Mouse (Mus musculus) C2C12 (cell line): Measurements from ENCODE around the gene Acot1.

Experiments used
- CTCF ChIP-seq: IDR thresholded peaks from one replicate; pipeline ENCODE4 v1.5.1; 2011; ENCODE audit not compliant: control insufficient read depth, insufficient read depth, insufficient read length
- FOSL1 ChIP-seq: IDR thresholded peaks from one replicate; pipeline ENCODE4 v1.8.0; 2011; ENCODE audit warnings: mild to moderate bottlenecking, low read length; ENCODE audit not compliant: poor library complexity, insufficient read depth, severe bottlenecking
- MAX ChIP-seq: IDR thresholded peaks from one replicate; pipeline ENCODE4 v1.6.1; 2011; ENCODE audit warnings: mild to moderate bottlenecking, control low read depth
- MYOD1 ChIP-seq: IDR thresholded peaks from one replicate; pipeline ENCODE4 v1.6.1; 2011; ENCODE audit warnings: low read depth; ENCODE audit not compliant: control insufficient read depth, insufficient read length
- MYOG ChIP-seq: IDR thresholded peaks from one replicate; pipeline ENCODE4 v1.6.1; 2011; ENCODE audit not compliant: control insufficient read depth, insufficient read length; ENCODE audit errors: extremely low read depth
- USF1 ChIP-seq: IDR thresholded peaks from one replicate; pipeline ENCODE4 v1.6.1; 2011; ENCODE audit warnings: low read depth, mild to moderate bottlenecking, control low read depth, moderate library complexity

GRCm38 (mm10) chr12:83998341-83999107 lies 10.8 kb upstream of the Acot1 start:
- TF ChIP-seq CTCF (no peak), MAX (no peak), MYOG (no peak), FOSL1 (no peak), USF1 (no peak), MYOD1 (no peak)
